Mouse (Mus musculus) naive thymus-derived CD4-positive, alpha-beta T cell, adult 2 months (primary cell): ENCODE results near the gene Nmu.

Experiments
- DNase-seq: peaks from one replicate; pipeline ENCODE4 v3.0.0-alpha.2; 2011; ENCODE audit warnings: low read depth

The Nmu gene

GRCm38 (mm10) chr5:76363453-76364104 lies at the start of gene Nmu:
Gene Nmu (minus strand): TSS chr5:76363788.
- no peak for DNase-seq

GRCm38 (mm10) chr5:76411697-76412096 lies 48.1 kb upstream of the Nmu start:
- DNase-seq: no peak

GRCm38 (mm10) chr5:76394382-76394781 lies 30.8 kb upstream of the Nmu start:
- no peak for DNase-seq

DNA sequence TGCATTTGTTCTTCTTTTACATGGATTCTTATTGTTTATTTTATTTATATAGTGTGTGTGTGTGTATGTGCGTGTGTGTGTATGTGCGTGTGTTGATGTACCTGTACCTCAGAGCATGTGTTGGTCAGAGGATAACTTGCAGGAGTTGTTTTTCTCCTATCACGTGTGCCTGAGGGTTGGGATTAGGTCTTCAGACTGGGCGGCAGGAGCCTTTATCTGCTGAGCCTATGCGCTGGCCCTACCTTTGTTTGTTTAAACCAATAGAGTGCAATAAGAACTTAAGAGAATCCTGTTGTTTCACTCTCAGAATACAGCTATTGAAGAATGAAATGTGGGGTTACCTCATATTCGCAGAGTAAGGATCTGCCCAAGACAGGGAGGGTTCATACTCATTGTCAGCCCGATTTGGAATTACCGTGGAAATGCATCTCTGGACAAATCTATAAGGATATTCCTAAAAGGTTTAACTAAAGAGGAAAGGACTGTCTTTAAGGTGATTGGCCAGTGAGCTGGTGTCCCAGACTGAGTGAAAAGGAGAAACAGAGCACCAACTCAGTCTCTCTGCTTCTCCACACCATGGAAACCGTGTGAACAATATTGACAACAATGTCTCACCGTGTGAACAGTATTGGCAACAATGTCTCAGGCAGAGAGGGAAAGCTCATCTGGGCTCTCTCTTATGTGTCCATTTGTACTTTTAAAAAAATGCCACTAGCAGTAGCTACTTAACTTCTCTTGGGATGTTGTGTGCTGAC lies 25.6 kb upstream of the Nmu start:
- DNase-seq: no peak

DNA sequence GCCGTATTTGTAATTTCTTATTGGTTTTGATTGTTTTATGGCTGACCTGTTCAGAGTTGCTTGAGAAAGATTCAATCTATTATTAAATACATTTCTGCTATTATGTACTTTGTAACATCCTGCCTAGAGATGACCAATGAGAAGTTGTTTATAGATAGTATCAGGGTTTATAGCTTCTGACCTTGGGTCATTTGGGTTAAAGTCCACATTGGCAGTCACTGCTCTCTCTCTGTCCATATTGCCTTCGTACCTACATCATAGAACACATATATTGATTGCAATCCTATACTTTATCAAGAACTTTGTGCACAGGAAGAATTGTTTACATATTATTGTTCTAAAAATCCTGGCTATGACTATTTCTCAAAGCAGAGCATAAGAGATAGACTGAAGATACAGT lies 24.9 kb upstream of the Nmu start:
- no peak for DNase-seq

- no peak for DNase-seq
Measured at GRCm38 (mm10) chr5:76383673-76384072, 20.1 kb upstream of the Nmu start.

- DNase-seq: no peak
Measured at GRCm38 (mm10) chr5:76381836-76382235, 18.2 kb upstream of the Nmu start.

- DNase-seq: no peak
Measured at GRCm38 (mm10) chr5:76379216-76379615, 15.6 kb upstream of the Nmu start.

DNA sequence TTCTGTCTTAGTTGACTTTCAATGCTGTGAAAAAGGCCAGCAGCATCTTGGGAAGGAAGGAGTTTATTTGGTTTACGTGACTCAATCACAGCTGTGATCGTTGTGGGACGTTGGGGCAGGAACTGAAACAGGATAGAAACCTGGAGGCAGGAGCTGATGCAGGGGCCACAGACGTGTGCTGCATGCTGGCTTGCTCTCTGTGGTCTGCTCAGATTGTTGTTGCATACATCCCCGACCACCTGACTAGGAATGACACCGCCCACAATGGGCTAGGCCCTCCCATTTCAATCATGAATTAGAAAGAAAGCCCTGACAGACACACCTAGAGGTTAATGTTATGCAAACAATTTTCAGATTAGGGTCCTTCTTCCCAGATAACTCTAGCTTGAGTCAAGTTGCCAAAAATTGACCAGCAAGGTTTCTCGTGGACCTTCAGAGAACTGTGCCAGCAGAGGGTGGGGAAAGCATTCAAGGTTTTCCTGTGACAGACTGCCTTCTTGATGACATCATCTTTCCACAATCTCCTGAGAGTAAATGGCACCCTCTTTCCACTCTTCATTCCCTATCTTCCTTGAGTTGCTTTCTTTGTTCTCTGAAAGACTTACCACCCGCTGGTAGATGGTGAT lies 5.7 kb upstream of the Nmu start:
- no peak for DNase-seq

- DNase-seq: no peak
Measured at GRCm38 (mm10) chr5:76365406-76365805, 1.8 kb upstream of the Nmu start.

- no peak for DNase-seq
Measured at GRCm38 (mm10) chr5:76360786-76361185, 2.8 kb downstream of the Nmu start.

- no peak for DNase-seq
Measured at GRCm38 (mm10) chr5:76360057-76360456, 3.5 kb downstream of the Nmu start.

DNA sequence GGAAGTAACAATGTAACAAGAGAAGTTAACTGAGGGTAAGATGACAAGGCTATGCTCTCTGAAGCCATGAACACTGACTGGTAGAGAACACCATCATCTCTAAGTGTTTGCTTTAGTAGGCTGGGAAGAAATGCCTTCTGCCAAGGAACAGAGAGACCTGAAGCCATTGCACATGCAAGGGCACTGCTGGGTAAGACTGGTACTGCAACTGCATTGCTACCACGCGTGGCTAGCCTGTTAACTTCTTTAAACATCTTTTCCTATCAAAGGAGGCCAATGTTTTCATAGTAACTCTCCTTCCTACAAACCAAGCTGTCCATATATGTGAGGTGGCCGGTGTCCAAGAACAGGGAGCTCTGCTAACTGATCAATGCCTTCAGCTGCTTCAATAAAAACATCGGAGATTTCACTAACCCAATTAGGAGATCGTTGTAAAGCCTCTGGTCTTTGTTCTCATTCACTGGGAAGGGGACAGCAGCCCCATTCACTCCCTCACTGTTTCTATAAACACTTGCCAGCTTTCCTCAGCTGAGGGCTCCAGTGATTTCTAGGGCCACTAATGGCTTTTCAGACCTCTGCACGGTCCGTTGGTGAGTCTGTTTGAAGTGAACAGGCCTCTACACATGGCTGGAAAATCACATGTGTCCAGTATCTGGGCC lies 11.5 kb downstream of the Nmu start:
- DNase-seq: no peak

- DNase-seq: no peak
Measured at GRCm38 (mm10) chr5:76351537-76351936, 12.1 kb downstream of the Nmu start.

DNA sequence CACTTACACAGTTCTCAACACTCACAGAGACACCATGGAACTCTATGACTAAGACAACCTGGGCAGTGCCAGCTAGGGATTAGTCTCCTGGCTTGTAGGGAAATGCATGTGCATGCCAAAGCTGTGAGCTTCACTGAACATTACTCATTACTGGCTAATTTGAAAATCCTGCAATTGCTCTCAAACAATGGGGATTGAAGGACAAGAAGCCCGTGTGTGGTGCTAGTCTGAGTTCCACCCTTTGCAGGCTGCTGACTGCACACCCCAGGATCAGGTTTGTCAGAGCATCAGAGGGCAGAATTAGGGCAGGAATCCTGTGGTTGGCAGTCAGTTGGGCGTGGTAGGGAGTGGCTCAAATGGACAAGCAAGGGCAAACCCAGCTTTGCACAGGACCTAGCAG lies 17.5 kb downstream of the Nmu start:
- DNase-seq: no peak

GRCm38 (mm10) chr5:76340931-76341330 lies 22.7 kb downstream of the Nmu start:
- DNase-seq: no peak

- DNase-seq: no peak
Measured at GRCm38 (mm10) chr5:76337100-76337499, 26.5 kb downstream of the Nmu start.

GRCm38 (mm10) chr5:76333833-76334232 lies 29.8 kb downstream of the Nmu start:
- no peak for DNase-seq

DNA sequence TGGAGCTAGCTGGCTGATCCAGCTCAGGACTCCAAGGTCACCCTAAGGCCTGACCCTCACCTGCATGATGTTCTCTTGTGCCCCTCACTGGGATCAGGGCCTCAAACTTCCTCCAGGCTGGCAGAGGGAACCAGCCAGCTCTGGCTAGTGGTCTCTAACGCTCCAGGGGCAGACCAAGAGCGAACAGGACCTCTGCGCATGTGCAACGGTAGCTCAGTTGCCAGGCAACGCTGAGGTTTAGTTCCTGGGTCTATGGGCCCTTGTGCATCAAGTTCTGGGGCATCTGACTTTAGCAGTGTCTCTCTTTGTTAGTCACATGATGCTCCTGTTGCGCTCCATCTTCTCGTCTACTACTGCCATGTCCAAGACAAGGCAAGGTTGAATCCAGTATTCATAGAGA lies 32.6 kb downstream of the Nmu start, which contains the start of gene Pdcl2:
Gene Pdcl2, minus strand, starts transcription at position 204 of the 400 bp plus-strand sequence.
- DNase-seq: no peak

DNA sequence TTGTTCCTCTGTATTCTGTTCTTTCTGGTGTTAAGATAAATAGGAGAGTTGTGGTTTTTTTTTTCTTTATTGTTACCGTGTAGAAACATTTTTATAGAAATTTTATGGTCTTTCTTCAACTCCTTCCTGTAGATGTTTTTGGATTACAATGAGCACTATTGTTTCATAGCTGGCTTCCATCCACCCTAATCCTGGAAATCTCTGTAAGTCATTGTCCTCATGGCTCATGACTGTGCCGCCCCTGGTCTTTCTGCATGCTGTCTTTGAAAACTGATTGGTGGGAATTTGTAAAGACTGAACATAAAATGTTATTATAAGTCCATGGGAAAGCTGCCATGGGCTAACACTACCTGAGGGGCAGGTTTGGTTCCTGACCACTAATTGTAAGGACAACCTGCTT lies 36.3 kb downstream of the Nmu start:
- DNase-seq: no peak

GRCm38 (mm10) chr5:76325113-76325512 lies 38.5 kb downstream of the Nmu start:
- no peak for DNase-seq
